Mouse (Mus musculus) megakaryocyte-erythroid progenitor cell, adult 5-6 weeks (primary cell): Measurements from ENCODE around the gene Med29. TPM values are rescaled to one million over a fixed set of nuclear protein-coding genes. Genes with fewer than 3 reads are reported as not detected.
A peak's percentile ranks its signal among the peaks of the same experiment; 100 is the strongest.

ENCODE experiments used
- ATAC-seq: replicated peaks from 2 replicates; pipeline ENCODE4 v1.8.0; 2016; ENCODE audit warnings: mild to moderate bottlenecking, inconsistent platforms; ENCODE audit not compliant: severe bottlenecking, poor library complexity, low FRiP score, low TSS enrichment
- total RNA-seq, 2 experiments: library from RNA; stranded (forward) in 1 of 2; stranded (reverse) in 1 of 2; fragments of 200-1000, 215-1000 nt in 1 of 2; fragments of >200 nt in 1 of 2; fragmentation: Nextera tagmentation in 1 of 2; gene quantifications; 2 replicates each; pipeline ENCODE4 v1.2.3; 2014 to 2017

Gene Med29
- total RNA-seq, 2 experiments from 2014 or later = 9.9 to 22.3 TPM

DNA sequence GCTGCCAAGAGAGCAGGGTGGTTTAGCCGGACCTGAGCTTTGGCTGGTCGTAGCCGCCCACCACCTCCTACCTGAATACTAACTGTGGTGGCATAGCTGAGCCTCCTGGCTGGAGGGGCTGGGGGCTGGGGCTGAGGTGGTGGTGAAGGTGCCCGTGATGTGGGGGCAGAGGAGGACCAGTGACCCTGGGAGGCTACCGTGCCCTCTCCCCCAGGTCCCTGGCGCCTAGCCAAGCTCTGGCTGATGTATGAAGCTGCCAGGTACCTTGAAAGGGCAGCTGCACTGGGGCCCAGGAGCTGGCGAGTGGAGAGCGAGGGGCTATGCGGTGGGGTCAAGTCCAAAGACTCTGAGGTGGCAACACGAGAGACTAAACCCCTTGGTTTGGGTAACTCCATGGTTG is 32.7 kb downstream of the Med29 start:
- ATAC-seq = no peak

DNA sequence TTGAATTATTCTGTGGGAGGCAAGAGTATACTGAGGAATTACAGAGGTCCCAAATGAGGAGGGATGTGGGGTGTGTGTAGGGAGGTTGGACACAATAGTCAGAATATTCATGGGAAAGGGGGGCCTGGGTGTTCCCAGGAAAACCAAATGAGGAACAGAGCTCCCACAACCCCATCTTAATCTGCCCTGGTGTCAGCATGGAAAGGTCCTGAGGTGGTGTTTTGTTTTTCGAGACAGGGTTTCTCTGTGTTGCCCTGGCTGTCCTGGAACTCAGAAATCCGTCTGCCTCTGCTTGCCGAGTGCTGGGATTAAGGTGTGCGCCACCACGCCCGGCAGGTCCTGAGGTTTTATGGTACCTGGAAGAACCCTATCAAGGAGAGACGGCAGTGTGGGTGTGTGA is 34.1 kb downstream of the Med29 start:
- no peak for ATAC-seq

DNA sequence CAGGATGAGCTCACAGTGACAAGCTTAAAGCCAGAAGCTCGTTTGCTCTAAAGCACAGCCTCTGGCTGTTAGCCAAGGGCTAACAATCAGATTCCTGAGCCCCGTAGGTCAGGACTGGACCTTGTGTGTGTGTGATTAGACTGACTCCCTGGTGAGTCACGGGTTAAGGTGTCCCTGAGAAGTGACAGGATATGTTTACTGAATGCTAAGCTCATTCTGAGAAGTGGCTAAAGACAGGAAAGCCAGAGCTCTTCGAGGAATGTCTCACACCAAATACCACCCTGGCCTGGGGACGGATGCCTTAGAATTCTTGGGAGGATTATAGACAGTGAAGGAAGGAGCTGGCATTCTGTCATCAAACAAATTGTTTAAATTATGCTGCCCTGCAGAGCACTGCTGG is 34.5 kb downstream of the Med29 start:
- no peak for ATAC-seq

DNA sequence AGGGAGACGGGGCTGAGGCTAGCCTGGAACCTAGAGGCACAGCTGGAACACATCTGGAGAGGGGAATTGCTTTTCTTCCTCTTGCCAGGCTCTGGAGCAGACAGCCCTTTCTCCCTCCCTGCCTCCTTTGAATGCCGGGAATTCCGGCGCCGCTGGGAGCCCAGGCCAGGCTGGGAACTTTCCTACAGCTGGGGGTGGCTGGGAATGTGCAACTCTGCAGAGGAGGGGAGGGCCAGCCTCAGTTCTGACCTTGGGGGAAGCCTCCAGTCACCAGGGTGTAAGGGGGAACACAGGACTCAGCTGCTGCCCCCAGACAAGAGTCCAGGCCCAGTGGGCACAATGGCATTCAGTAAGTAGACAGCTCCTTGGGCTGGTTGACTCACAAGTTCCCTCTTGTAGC is 35.5 kb downstream of the Med29 start:
- no peak for ATAC-seq

DNA sequence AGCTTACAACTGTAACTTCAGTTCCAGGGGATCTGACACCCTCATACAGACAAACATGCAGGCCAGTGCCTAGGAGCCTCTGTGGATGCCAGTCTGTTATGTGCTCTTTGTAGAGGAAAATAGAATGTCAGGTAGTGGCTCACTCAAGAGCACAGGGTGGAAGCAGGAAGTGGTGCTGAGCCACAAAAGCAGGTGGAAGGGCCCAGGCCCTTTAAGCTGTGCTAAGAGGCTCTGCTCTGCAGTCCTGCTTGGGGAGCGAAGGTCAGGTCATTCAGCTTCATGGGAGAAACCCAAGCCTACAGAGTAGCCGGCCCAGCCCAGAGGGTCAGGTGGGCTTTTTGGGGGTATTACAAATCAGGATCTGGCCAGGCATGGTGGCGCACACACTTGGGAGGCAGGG is 37.3 kb downstream of the Med29 start:
- no peak for ATAC-seq

DNA sequence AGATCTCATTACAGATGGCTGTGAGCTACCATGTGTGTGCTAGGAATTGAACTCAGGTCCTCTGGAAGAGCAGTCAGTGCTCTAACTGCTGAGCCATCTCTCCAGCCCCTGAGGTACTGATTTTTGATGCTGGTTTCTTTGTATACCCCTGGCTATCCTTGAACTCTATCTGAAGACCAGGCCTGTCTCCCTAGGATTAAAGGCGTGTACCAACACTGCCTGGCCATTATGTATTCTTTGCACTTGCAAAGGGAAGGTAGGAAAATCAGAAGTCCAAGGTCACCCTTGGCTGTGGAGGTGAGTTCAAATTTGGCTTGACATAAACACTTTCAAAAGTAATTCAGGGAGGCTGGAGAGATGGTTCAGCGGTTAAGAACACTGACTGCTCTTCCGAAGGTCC is 37.9 kb downstream of the Med29 start:
- ATAC-seq = no peak

DNA sequence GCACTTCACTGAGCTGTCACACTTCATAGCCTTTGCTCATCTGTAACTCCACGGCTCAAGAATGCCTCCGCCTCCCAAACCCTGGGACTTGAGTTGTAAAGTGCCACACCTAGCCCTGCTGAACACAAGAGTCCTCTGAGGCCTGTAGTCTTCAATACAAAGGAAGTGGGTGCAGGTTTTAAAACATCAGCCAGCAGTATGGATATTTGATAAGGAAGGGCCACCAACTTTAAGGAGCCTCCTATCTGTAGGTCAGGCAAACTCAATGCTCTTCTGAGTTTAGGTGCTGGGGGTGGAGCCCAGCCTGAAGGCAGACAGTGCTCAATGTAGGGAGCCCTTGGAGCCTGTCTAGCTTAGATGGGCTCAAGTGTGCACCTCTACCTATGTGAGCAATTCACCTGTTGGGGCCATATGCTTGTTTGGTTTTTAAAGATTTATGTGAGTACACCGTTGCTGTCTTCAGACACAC is 38.4 kb downstream of the Med29 start:
- ATAC-seq = no peak

DNA sequence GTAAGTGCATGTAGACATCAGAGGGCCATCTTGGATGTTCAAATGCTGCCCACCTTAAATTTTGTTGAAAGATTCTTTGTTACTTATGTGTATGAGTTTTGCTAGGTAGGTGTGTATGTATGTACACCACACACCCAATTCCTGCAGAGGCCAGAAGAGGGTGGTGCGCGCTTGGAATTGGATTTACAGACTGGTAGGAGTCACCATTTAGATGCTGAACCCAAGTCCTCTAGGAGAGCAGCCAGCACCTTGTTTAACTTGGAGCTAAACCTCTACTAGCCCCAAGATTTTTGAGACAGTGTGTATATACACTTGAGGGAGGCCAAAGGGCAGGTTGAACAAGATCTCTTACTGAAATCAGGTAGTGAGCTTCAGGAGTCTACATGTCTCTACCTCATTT is 39.2 kb downstream of the Med29 start:
- ATAC-seq = no peak

DNA sequence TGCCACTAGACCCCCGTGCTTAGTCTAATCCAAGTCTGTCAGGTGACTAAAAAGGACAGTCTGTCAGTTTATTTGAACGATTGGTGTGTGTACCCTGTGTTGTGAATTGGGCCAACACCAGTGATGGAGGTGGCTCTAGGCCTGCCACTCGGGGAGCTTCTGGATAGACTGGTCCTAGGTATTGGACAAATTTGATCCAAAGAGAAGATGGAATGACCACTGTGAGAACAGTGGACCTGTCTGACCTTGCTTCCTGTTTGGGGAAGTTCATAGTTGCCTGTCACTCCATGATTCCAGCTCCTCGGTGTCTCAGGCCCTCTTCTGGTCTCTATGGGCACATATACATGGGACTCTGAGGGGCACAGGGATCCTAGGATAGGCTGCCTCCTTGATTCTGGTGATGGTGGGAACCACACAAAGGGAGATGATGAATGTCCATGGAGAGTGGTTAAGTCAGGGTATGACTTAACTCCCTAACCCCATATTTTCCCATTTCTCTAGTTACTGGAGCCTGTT is 40.8 kb downstream of the Med29 start:
- ATAC-seq = 0 out of 2 replicates have a peak, but pooled peaks have one; percentile 24

DNA sequence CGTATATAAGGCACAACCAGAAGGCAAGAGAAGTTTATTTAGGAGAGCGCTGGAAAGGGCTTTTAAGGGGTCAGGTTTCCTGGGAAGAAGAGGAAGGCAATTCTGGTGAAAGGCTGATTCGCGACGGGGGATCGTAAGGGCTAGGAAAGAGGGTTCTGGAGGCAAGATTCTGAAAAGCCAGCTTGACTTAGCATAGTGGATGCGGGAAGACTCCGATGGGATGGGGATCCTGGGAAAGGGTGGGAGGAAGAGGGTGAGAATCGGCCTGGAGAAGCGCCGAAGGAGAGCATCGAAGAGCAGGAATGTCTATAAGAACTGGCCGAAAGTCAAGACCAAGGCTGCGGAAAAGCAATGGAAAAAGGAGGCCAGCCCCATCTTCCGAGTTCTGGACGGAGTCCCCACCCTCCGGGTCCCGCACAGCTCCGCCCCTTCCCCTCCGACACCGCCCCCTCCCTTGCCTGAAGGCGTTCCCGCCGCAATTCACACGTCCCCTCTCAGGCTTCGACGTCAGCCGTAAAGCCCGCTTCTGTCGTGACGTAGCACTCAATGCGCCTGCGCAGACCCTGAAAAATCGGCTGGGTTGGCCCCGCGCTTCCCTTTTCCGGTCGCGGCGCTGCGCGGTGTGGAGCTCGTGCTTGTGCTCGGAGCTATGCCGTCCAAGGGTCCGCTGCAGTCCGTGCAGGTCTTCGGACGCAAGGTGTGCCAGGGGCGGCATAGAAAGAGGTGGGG is 42.2 kb downstream of the Med29 start, which contains the start of gene Rps16:
Gene Rps16, plus strand, starts transcription at position 498 of the 729 bp plus-strand sequence.
- ATAC-seq = peak; percentile 88

DNA sequence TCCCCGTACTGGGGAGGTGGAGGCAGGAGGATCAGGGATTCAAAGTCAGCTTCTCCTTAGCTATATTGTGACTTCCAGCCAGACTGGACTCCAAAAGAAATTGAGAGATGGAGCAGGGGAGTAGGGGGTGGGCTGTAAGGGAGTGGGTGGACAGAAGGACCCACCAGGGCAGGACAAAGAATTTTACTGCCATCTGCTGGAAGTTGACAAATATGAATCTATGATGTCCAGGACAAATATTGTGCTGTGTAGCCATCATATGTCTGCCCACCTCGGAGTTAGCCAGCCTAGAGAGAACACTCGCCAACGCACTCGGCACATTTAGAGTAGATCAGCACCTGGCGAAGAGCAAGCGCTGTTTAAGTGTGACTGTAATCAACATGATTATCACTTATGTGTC is 43.9 kb downstream of the Med29 start:
- ATAC-seq = no peak

DNA sequence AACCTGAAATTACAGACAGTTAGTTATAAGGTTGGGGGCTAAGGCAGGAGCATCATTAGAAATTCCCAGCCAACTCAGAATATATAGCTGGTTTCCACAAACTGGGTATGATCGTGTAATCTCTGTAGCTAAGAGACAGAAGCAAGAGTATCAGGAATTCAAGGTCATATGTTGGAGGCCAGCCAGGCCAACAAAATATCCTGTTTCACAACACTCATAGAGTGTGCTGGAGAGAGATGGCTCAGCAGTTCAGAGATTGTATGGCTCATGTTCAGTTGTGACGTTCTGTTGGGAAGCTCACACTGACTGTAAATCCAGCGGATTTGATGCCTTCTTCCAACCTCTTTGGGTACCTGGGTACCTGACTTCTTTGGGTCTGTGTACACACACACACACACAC is 44.8 kb downstream of the Med29 start:
- no peak for ATAC-seq

DNA sequence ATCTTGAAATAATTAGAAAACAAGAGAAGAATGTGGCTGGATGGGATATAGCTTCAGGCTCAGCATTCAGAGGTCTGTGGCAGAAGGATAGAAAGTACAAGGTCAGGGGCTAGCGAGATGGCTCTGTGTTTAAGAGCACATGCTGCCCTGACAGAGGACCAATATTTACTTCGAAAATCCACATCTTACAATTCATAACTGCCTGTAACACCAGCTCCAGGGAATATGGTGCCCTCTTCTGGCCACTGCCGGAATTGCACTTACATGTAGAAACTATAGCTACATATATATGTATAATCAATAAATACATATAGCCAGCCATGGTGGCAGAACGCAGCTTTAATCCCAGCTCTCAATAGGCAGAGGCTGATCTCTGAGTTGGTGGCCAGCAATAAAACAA is 47.9 kb downstream of the Med29 start:
- ATAC-seq = peak; percentile 50; the same call in 1 of the 2 replicates

DNA sequence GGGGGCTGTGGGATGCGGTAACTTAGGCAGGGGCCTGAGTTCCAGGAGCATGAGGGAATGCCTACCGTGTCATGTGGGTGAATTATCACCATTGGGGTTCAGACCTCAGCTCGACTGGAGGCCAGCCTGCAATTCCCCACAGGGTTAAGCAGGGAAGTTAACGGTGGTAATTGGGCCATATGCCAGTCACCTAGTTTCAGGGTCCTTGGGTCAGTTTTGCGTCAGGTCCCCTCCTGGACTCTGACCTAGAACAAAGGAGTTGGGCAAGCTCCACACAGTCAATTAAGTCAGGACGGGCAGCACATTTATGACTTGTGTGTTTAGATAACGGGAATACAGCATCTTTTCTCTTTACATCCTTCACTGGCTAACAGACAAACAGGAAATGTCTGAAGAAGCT is 51.1 kb downstream of the Med29 start:
- ATAC-seq = no peak

DNA sequence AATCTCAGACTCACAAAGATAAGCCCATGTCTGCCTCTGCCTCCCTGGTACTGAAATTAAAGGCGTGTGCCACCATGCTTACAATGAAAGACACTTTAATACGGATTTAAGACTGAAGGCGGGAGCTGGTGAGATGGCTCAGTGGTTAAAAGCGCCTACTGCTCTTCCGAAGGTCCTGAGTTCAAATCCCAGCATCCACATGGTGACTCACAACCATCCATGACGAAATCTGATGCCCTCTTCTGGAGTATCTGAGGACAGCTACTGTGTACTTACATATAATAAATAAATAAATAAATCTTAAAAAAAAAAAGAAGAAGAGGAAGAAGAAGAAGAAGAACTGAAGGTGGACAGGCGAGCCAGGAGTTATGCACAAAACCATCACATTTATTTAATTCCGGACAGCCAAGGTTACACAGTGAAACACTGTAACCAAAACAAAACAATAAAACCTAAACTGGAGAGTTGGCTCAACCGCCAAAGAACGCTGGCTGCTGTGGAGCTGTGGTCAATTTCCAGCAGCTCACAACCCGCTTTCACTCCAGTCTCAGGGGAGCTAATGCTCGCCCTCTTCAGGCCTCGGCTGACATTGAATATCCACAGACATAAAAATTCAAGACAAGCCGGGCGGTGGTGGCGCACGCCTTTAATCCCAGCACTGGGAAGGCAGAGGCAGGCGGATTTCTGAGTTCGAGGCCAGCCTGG is 53.1 kb downstream of the Med29 start:
- ATAC-seq = peak; percentile 65

DNA sequence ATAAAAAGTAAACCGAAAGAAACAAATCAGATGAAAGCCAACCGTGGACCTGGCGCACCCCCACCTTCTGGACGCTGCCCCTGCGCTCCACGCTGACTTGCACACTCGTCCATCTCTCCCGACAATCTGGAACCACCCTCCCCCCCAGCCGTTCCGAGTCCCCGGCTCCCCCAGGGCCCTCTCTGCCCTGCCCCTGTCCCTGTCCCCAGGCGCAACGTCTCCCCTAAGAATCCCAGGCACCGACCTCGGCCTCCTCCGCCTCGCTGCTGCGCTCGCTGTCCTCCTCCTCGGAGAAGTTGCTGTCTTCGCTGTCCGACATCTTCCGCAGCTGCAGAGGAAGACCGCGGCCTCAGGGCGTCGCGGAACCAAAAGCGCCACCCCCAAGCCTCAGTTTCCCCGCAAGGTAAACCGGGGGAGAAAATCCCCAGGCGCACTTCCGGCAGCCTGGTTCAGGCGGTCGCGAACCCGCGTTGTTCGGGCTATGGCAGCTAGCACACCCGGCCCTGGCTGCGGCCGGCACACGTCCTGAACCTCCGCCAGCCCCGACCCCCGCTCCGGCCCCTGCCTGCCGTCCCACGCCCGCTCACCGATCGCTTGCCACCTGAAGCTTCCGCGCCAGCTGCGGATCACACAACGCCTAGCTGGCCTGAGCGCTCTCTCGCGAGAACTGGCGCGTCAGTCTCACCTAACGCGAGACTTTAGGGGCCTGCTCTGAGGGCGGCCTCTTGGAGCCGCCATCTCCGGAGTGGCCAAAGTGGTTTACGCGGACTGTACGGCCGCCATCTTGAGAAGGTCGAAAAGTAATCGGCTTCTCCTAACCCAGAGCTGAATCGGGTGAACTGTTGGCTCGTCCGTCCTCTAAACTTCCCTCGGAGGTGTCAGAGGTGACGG is 54.2 kb downstream of the Med29 start, which contains the start of gene Supt5:
Gene Supt5, minus strand, starts transcription at position 639 of the 891 bp plus-strand sequence.
- ATAC-seq = peak; percentile 97
